Mouse (Mus musculus) thymus, postnatal 36 days (tissue): Measurements from ENCODE around the gene Rnf215.
"Not testable (repeated sequence)": the region's sequence is repeated elsewhere in the genome, so short reads cannot be mapped to it uniquely, and the experiment has no call there.

Source experiments
- DNase-seq, 2 experiments: peaks; one replicate each; pipeline ENCODE4 v3.0.0; 2022; ENCODE audit warnings: mixed read lengths in 2 of 2

Gene Rnf215

DNA sequence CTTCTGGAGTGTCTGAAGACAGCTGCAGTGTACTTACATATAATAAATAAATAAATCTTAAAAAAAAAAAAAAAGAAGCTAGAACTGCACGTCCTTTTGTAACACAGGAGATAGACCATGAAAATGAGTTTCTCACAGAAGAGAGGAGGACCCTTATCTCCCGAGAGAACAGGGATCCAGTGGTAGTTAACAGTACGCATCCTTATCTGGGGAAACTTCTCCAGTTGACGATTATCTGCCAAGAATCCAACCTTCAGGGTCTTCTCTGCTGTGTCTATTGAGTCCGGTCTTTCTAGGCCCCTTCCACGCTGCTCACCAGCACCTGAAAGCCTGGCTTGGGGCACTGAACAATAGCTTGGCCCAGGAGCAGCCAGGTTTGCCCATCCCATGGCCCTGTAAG is 21.0 kb upstream of the Rnf215 start:
- no peak for DNase-seq

- DNase-seq, result not testable (repeated sequence)
These were observed 20.5 kb upstream of the Rnf215 start for GRCm38 (mm10) chr11:4114541-4114940.

DNA sequence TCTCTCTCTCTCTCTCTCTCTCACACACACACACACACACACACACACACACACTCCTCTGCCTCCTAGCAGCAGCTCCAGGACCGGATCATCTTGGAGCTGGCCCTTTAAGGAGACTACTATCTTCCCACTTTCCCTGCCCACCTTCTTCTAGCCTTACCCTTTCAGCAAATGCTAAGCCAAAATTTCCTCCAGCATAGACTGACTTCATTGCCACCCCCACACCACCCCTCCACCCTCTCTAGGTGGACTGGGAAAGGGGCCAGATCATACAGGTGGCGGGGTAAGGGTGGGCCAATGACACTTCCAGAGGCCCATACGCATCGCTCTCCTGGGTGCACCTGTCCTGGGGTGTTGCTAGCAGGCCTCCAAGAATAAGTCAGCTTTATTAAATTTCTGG is 19.6 kb upstream of the Rnf215 start:
- DNase-seq, result no peak

DNA sequence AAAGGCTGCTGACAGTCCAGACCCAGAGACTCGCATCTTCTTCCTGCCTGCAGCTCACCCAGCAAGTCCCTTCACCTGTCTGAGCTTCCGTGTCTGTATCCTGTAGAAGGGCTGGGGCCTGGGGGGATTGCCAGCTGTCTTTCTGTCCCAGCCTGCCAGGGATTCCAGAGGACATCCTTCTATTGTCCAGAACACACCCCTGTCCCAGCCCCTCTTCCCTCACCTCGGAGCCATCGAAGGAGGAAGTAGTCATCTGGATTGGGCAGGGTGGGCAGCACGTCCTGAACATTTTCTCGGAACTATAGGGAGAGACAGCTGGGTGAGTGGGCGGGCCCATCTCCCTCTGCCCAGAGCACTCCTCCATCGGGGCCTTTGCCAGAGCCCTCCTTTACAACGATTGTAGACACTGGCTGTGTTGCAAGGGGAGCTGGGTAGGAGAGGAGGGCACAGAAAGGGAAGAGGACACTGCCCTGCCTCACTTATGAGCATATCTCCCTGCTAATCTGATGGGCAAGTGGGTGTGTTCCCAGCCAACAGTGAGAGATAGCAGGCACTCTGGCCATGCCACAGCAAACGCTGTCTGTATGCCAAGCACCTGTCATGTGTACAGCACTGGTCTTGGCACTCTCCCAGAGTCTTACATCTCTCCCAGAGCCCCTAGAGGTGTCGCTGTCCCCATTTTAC is 18.4 kb upstream of the Rnf215 start:
- no peak for DNase-seq

DNA sequence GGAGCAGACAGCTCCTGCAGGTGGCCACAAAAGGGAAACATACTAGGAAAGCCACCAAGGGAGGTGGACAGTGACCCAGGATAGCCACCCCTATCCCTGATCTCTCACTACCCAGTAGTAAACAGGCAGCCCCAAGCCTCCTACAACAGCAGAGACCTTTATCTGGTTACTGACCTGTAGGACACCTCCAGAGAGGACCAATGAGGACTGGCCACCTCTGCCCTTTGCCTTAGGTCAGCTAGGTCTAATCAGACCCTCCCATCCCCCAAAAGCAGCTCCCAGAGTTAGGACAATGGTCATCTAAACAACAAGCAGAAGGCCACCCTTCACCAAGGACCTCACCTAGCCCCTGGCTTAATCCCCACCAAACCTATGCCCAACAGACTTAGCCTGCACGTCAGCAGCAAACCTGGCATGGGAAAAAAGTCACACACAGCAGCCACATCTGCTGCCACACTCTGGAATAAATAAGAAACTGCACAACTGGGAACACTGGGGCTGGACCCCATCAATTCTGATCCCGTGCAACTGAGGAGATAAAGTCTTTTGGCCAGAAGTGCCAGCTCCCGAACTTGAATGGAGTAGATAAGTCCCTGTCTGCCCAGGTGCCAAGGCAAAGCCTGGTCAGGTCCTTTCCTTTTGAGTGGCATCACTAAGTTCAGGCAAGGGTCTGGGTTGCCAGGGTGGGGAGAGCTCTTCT is 17.5 kb upstream of the Rnf215 start:
- no peak for DNase-seq

DNA sequence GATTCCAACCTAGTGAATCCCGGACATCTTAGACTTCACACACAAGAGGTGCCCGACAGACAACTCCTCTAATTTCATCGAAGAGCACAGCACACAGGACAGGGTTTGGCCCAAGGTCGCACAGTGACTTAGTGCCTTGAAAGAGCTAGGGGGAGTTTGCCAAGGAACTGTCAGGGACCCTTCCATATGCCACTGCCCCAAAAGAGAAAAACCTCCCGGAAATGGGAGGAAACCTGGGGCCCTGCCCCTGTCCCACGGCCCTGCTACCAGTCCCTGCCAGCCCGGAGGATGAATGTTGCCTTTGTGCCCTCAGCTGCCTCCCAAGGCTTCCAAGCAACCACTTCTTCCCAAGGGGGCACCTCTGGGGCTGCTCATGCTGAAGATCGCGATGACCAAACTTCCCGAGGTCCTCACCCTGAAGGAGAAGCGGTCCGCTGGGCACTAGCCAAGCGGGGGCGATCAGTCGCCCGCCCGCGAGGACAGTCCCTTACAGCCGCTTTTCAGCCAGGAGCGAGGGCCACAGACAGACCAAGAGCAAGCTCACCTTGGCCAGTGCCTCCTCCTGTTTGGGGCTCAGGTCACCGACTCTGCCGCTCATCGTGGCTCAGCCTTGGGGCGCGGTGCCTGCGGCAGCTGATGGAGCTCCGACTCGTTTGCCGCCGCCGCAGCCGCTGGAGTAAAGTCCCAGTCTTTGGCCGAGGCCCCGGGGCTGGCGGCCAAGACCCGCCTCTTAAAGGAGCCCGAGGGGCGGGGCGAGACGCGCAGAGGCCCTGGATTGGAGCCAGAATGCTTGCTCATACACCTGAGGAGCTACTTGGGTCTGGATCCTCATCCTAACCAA is 16.7 kb upstream of the Rnf215 start:
- DNase-seq, result no peak

DNA sequence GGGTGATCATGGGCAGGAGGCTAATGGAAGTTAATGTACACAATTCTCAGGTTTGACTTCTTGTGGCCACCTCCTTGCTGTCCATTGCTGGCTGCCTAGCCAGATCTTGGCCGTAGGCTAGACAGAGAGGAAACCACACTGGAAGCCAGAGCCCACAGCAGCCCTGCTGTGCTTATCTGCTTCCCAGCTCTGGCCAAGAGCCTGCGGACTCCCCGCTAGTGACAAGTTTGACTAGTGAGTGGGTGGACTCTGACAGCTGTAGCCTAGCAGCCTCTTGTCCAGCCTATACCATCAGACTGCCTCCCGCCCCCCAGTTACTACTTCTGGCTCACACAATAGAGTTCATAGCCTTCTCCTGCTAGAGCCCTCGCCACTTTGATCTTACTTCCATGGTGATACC is 15.4 kb upstream of the Rnf215 start:
- no peak for DNase-seq

GRCm38 (mm10) chr11:4121691-4122090 is 13.3 kb upstream of the Rnf215 start:
- no peak for DNase-seq

DNA sequence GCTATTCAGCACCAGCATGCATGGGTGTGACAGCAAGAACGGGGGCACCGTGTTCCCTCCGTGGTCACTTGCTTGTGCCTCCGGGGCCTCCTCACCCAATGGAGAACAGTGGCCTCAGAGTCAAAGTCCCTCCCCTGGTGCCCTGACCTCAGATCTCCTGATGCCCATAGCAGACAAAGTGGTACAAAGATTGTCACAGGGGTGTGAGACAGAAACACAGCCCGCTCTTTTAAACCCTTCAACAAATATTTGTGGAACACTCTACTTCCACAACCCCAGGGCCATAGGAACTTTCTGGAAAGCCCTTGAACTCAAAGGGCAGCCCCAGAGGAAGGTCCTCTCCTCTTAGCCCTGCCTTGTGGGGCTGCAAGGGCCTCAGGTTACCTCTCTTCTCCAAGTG is 12.8 kb upstream of the Rnf215 start:
- DNase-seq, result no peak

DNA sequence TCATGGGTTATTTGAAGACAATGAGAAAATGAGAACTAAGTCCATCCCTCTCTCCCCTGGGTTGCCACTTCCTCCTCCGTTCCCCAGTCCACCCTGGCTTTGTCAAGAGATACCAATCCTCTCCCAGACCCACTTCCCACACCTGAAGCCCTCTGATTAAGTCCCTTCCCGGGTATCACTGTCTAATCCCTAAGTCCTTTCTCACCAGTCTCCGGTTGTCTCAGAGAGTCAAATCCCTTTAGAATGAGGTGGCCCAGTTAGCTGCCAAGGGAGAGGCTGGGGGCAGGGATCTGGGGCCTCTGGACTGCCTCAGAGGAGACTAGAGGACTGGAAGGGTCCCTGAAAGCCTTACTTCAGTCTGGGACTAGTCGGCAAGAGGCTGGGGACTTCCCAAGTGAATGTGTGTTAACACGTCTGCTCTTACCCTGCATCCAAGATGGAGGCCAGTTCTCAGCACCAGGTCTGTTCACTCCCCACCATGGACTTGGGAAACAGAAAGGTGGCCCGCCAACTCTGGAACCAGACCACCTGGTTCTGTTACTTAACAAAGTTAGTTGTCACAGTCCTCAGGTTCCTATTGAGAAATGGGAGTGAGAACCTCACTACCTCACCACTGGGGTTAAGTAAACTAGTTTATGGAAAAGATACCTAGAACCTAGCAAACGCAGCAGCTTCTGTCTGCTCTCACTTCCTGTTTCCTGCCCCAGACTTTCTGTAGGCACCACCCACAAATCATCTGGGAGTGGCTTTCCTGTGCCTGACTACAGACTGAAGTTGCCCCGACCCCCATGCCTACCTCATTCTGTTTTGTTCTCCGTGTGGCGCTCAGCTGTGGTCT is 12.0 kb upstream of the Rnf215 start, which contains the start of gene Sec14l2:
Sec14l2 (minus strand) TSS at position 674 of the 838 bp plus-strand sequence.
- DNase-seq, result peak; percentile 19 to 40

DNA sequence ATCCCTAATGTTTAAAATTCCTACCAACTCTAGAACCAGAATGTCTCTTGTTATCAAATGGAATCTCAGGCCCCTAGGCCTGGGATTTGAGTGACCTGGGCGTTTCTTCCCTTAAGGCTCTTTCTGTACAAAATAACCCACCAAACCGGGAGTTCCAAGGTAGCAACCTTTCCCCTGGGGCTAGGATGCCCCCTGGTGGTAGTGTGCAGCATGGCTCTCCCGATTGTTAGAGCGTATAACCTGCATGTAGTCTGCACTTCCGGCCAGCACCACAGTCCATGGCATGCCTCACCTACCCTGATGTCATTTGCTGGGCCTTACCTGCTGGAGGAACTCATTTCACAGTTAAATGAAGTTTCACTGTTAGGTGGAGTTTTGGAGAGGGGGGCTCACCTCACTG is 11.1 kb upstream of the Rnf215 start:
- peak; percentile 24 to 30 for DNase-seq

DNA sequence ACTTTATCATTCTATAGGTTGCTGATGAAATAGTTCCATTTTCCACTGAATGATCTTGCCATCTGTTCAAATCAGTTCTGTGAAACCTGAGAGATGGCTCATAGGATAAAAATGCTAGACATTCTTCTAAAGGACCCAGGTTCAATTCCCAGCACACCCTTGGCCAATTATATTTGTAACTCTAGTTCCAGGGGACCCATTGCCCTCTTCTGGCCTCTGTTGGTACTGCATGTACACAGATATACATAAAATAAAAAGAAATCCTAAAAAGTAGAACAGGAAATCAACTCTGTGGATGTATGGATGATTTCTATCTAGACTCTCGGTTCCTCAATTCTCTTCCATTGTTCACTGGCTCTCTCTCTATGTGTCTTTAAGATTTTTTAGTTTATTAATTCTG is 7.9 kb upstream of the Rnf215 start:
- DNase-seq, result no peak

DNA sequence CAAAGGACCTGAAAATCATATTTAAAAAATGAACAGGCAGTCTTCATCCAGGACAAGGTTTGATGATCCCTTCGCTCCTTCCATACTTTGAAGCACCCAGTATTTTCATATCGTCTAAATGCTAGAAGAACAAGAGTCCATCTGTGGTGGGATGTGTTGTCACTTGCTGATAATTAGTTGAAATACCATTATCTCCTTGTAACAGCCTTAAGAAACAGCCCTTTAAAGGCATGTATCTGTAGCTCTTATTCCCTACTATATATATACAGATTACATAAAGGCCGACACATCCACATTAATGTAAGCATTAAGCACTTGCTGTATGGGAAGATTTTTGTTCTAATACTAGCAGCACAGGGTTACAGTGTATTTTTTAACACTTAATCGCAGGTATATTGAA is 6.5 kb upstream of the Rnf215 start:
- not testable (repeated sequence) for DNase-seq

DNA sequence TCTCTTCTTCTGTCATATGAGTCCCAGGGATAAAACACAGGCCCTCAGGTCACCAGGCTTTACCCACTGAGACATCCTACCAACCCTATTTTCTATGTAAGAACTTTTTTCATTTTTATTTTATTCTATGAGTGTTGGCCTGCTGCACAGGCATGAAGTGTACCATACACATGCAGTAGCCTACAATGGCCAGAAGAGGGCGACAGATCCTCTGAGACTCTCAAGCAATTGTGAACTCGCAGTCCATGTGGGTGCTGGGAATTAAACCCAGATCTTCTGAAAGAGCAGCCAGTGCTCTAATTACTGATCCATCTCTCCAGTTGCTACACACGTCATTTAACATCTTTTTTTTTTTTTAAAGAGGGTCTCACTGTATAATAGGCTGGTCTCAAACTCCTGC is 1.6 kb upstream of the Rnf215 start:
- peak; percentile 20 to 31 for DNase-seq

- DNase-seq, result no peak
These were observed 602 bp upstream of the Rnf215 start for GRCm38 (mm10) chr11:4134400-4134799.

- DNase-seq, result no peak
These were observed 4.0 kb downstream of the Rnf215 start for GRCm38 (mm10) chr11:4138964-4139363.

- DNase-seq, result no peak
These were observed 6.5 kb downstream of the Rnf215 start for GRCm38 (mm10) chr11:4141505-4141904.

DNA sequence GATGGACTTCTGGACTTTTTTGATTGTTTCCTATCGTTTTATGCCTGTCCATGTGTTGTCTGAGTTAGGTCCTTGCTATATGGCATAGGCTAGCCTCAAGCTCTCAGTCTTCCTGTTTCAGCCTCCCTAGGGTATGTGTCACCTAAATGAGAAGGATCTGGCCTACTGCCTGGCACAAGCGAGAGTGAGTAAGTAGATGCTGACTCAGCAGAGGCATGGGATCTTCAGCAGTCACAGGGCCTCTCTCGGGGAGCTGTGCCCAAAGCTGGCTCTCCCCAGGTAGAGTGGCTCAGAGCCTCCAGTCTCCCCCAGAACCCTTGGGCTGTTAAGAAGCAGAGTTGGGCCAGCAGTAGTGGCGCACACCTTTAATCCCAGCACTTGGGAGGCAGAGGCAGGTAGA is 7.3 kb downstream of the Rnf215 start:
- no peak for DNase-seq

GRCm38 (mm10) chr11:4143281-4144062 is 8.5 kb downstream of the Rnf215 start:
- DNase-seq, result no peak

DNA sequence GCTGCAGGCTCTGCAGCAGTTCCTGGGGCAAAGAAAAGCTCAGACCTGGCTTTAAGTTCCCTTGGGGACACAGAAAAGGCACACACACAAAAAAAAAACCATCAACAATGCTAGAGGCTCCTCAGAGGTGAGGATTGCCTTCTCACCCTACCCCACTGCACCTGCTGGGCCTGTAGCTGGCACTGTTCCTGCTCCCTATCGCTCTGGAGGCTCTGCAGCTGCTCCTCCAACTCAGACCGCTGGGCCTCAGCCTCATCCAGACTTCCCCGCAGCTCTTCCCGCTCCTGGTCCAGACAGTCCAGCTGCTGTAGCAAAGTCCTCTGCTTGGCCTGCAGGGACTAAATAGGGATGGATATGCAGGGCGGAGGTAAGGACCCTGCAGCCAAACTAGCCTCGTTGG is 11.4 kb downstream of the Rnf215 start:
- no peak for DNase-seq

DNA sequence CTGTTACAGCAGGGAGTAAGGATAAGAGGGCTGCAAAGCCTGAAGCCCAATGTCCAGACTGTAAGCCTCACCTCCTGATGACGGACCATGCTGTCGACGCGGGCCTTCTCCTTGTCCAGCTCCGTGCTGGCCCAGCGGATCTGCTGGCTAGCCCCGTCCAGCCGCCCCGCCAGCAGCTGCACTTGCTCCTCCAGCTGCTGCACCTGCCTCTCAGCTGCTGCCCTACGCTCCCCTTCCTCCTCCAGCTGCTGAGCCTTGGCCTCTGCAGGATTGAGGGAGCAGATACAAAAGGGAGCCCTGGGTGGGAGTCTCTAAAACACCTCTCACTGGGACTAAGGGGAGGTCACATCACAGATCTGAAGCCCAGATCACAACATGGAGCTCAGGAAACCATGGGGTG is 12.1 kb downstream of the Rnf215 start:
- no peak for DNase-seq

- no peak for DNase-seq
These were observed 13.1 kb downstream of the Rnf215 start for GRCm38 (mm10) chr11:4148120-4148519.
